Mouse (Mus musculus): ENCODE data around the gene Lrch2. TPM values are rescaled to one million over a fixed set of nuclear protein-coding genes. Genes with fewer than 3 reads are reported as not detected.
A peak's percentile ranks its signal among the peaks of the same experiment; 100 is the strongest.
"Not testable (repeated sequence)": the region's sequence is repeated elsewhere in the genome, so short reads cannot be mapped to it uniquely, and the experiment has no call there.

Lrch2 gene
- polyA plus RNA-seq (2012; fragmentation: generic; extraction: Trizol) = 2.0 TPM

GRCm38 (mm10) chrX:147553421-147554201 lies at the start of gene Lrch2:
Lrch2 (minus strand) TSS chrX:147554081.
- peak within 1 kb of the TSS; percentile 66 for H3K4me2 ChIP-seq (ENCODE audit: low read depth)
- peak within 1 kb of the TSS; percentile 79 for H3ac ChIP-seq (ENCODE audit: control insufficient read depth, insufficient read length)
- H3K27me3 ChIP-seq (ENCODE audit: control insufficient read depth, insufficient read depth, insufficient read length) = no peaks in the 10 kb centered on the region
- H3K36me3 ChIP-seq (ENCODE audit: control insufficient read depth, insufficient read depth) = no peaks in the 10 kb centered on the region
- peak within 1 kb of the TSS; percentile 32 for H3K4me3 ChIP-seq
- TF ChIP-seq REST (IDR thresholded peaks at IDR 0.05; ENCODE audit: insufficient read depth, insufficient read length) (no peak), CEBPB (IDR thresholded peaks at IDR 0.05; ENCODE audit: insufficient read depth, poor library complexity, severe bottlenecking) (no peak), MYOD1 (IDR thresholded peaks at IDR 0.05; ENCODE audit: control insufficient read depth in 1 of 3, insufficient read length in 2 of 3, low read depth in 2 of 3) (no peak), MYOG (IDR thresholded peaks at IDR 0.05; ENCODE audit: control insufficient read depth in 1 of 3, insufficient read depth in 1 of 3, insufficient read length in 2 of 3, low read depth in 2 of 3) (no peak), MAX (IDR thresholded peaks at IDR 0.05; ENCODE audit: low read depth) (no peak), POLR2A (IDR thresholded peaks at IDR 0.05; ENCODE audit: insufficient read length, low read depth) (no peak), TCF3 (IDR thresholded peaks at IDR 0.05; ENCODE audit: insufficient read length, low read depth) (no peak), SRF (IDR thresholded peaks at IDR 0.05; ENCODE audit: control insufficient read depth, insufficient read length, low read depth) (no peak), USF1 (IDR thresholded peaks at IDR 0.05; ENCODE audit: low read depth) (no peak), E2F4 (IDR thresholded peaks at IDR 0.05; ENCODE audit: insufficient read depth) (no peak), POLR2AphosphoS2 (IDR thresholded peaks at IDR 0.05; ENCODE audit: insufficient read length, low read depth) (no peak)
- H3K79me2 ChIP-seq (ENCODE audit: control insufficient read depth, insufficient read depth) = peaks cover 6% of the 10 kb centered on the region

- Histone ChIP-seq H3K79me2 (ENCODE audit: control insufficient read depth, insufficient read depth) (peaks cover 7% of the 10 kb centered on the region), H3K36me3 (ENCODE audit: control insufficient read depth, insufficient read depth) (no peaks in the 10 kb centered on the region), H3K27me3 (ENCODE audit: control insufficient read depth, insufficient read depth, insufficient read length) (no peaks in the 10 kb centered on the region), H3ac (ENCODE audit: control insufficient read depth, insufficient read length) (no peak overlapping the region), H3K4me2 (ENCODE audit: low read depth) (no peak overlapping the region), H3K4me3 (no peak overlapping the region)
- TF ChIP-seq USF1 (IDR thresholded peaks at IDR 0.05; ENCODE audit: low read depth) (no peak), CEBPB (IDR thresholded peaks at IDR 0.05; ENCODE audit: insufficient read depth, poor library complexity, severe bottlenecking) (no peak), MAX (IDR thresholded peaks at IDR 0.05; ENCODE audit: low read depth) (no peak), TCF3 (IDR thresholded peaks at IDR 0.05; ENCODE audit: insufficient read length, low read depth) (no peak), MYOD1 (IDR thresholded peaks at IDR 0.05; ENCODE audit: control insufficient read depth in 1 of 3, insufficient read length in 2 of 3, low read depth in 2 of 3) (no peak), E2F4 (IDR thresholded peaks at IDR 0.05; ENCODE audit: insufficient read depth) (no peak), REST (IDR thresholded peaks at IDR 0.05; ENCODE audit: insufficient read depth, insufficient read length) (no peak), SRF (IDR thresholded peaks at IDR 0.05; ENCODE audit: control insufficient read depth, insufficient read length, low read depth) (no peak), POLR2AphosphoS2 (IDR thresholded peaks at IDR 0.05; ENCODE audit: insufficient read length, low read depth) (no peak), TCF12 (IDR thresholded peaks at IDR 0.05; ENCODE audit: insufficient read depth, poor library complexity, severe bottlenecking) (no peak), POLR2A (IDR thresholded peaks at IDR 0.05; ENCODE audit: insufficient read length, low read depth) (no peak), MYOG (IDR thresholded peaks at IDR 0.05; ENCODE audit: control insufficient read depth in 1 of 3, insufficient read depth in 1 of 3, insufficient read length in 2 of 3, low read depth in 2 of 3) (no peak)
Observed at GRCm38 (mm10) chrX:147540934-147541870, 12.7 kb downstream of the Lrch2 start.

GRCm38 (mm10) chrX:147538377-147538776 lies 15.5 kb downstream of the Lrch2 start:
- no peaks in the 10 kb centered on the region for H3K27me3 ChIP-seq (ENCODE audit: control insufficient read depth, insufficient read depth, insufficient read length)
- peaks cover 9% of the 10 kb centered on the region for H3K79me2 ChIP-seq (ENCODE audit: control insufficient read depth, insufficient read depth)
- no peaks in the 10 kb centered on the region for H3K36me3 ChIP-seq (ENCODE audit: control insufficient read depth, insufficient read depth)
- H3K4me2 ChIP-seq (ENCODE audit: low read depth) = no peak overlapping the region
- no peak overlapping the region for H3ac ChIP-seq (ENCODE audit: control insufficient read depth, insufficient read length)
- no peak for TF ChIP-seq TCF3 (IDR thresholded peaks at IDR 0.05; ENCODE audit: insufficient read length, low read depth)
- TF ChIP-seq CEBPB (IDR thresholded peaks at IDR 0.05; ENCODE audit: insufficient read depth, poor library complexity, severe bottlenecking) = peak; percentile 79
- no peak overlapping the region for H3K4me3 ChIP-seq

- not testable (repeated sequence) for H3K27me3 ChIP-seq (ENCODE audit: control insufficient read depth, insufficient read depth, insufficient read length); H3K4me3 ChIP-seq; H3ac ChIP-seq (ENCODE audit: control insufficient read depth, insufficient read length); H3K4me2 ChIP-seq (ENCODE audit: low read depth); H3K36me3 ChIP-seq (ENCODE audit: control insufficient read depth, insufficient read depth)
- peaks cover 14% of the 10 kb centered on the region for H3K79me2 ChIP-seq (ENCODE audit: control insufficient read depth, insufficient read depth)
Observed at GRCm38 (mm10) chrX:147537117-147537516, 16.8 kb downstream of the Lrch2 start.

GRCm38 (mm10) chrX:147535616-147536015 lies 18.3 kb downstream of the Lrch2 start:
- no peak overlapping the region for H3ac ChIP-seq (ENCODE audit: control insufficient read depth, insufficient read length)
- no peak overlapping the region for H3K4me3 ChIP-seq
- no peaks in the 10 kb centered on the region for H3K27me3 ChIP-seq (ENCODE audit: control insufficient read depth, insufficient read depth, insufficient read length)
- TF ChIP-seq TCF3 (IDR thresholded peaks at IDR 0.05; ENCODE audit: insufficient read length, low read depth) (no peak), MYOD1 (IDR thresholded peaks at IDR 0.05; ENCODE audit: control insufficient read depth in 1 of 3, insufficient read length in 2 of 3, low read depth in 2 of 3) (no peak), CEBPB (IDR thresholded peaks at IDR 0.05; ENCODE audit: insufficient read depth, poor library complexity, severe bottlenecking) (no peak), SRF (IDR thresholded peaks at IDR 0.05; ENCODE audit: control insufficient read depth, insufficient read length, low read depth) (no peak), MAX (IDR thresholded peaks at IDR 0.05; ENCODE audit: low read depth) (no peak), TCF12 (IDR thresholded peaks at IDR 0.05; ENCODE audit: insufficient read depth, poor library complexity, severe bottlenecking) (no peak), MYOG (IDR thresholded peaks at IDR 0.05; ENCODE audit: control insufficient read depth in 1 of 3, insufficient read depth in 1 of 3, insufficient read length in 2 of 3, low read depth in 2 of 3) (no peak)
- H3K36me3 ChIP-seq (ENCODE audit: control insufficient read depth, insufficient read depth) = no peaks in the 10 kb centered on the region
- peaks cover 9% of the 10 kb centered on the region for H3K79me2 ChIP-seq (ENCODE audit: control insufficient read depth, insufficient read depth)
- H3K4me2 ChIP-seq (ENCODE audit: low read depth) = no peak overlapping the region

Measured in myocyte (in vitro differentiated cells).